In the genomic region with DNA sequence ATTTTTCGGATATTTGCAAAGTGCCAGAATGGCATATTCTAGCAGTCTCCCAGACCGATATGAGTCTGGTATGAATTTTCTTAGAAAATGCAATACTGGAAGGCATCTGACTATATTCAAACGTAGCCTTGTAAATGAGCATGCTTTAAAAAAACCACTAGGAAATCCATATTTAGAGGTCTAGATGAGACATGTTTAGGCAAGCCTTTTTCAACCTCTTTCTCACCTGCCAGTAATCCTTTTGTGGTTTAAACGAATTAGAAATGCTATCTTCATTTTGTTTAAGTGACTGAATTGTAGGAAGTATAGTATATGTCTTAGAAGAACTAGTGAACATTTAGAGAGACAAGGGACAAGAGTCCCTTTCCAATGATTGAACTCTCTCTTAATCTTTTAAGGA, we compare ENCODE assay signal across 8 mouse cellular contexts. TPM values are rescaled to one million over a fixed set of nuclear protein-coding genes. Genes with fewer than 3 reads are reported as not detected.
DNase-seq lines count a peak whose midpoint lies in the region; ATAC-seq and TF ChIP-seq lines count a peak whose summit lies in the region.

No protein-coding gene starts in this region.

- peak overlapping the region; percentile 73 for H3K4me2 ChIP-seq in embryonic facial prominence, embryonic 13.5 days
- peak overlapping the region; percentile 83 for H3K4me2 ChIP-seq in intestine, embryonic 15.5 days (replicated peaks)
- H3K4me2 ChIP-seq in neural tube, embryonic 12.5 days (replicated peaks) = peak overlapping the region; percentile 85

- H3K9ac ChIP-seq in liver, adult 2 months (ENCODE audit: low read depth, low read length) = peak overlapping the region; percentile 78; the same call in 1 of the 2 replicates
- peak overlapping the region; percentile 89 for H3K9ac ChIP-seq in embryonic facial prominence, embryonic 13.5 days
- peak overlapping the region; percentile 78 for H3K9ac ChIP-seq in intestine, embryonic 15.5 days
- H3K9ac ChIP-seq in neural tube, embryonic 12.5 days = peak overlapping the region; percentile 80

- peaks cover 7% of the 10 kb centered on the region; the same call in 1 of the 2 replicates for H3K79me2 ChIP-seq in liver, adult 2 months (ENCODE audit: control insufficient read depth, insufficient read depth, low read length)

- DNase-seq in liver, adult 2 months (ENCODE audit: extremely low read depth, low read depth, low spot score) = no peak
- DNase-seq in liver (no peak), MN1 (ENCODE audit: low spot score) (no peak)
- DNase-seq in adrenal gland, adult 8-10 months = no peak
- DNase-seq in T-cell, adult 2 months (ENCODE audit: low spot score) = no peak

- no peaks in the 10 kb centered on the region for H3K27me3 ChIP-seq in liver, adult 2 months (ENCODE audit: control insufficient read depth, insufficient read depth, low read length)
- no peaks in the 10 kb centered on the region for H3K27me3 ChIP-seq in embryonic facial prominence, embryonic 13.5 days
- H3K27me3 ChIP-seq in intestine, embryonic 15.5 days (replicated peaks) = no peaks in the 10 kb centered on the region
- H3K27me3 ChIP-seq in neural tube, embryonic 12.5 days (replicated peaks) = no peaks in the 10 kb centered on the region

- H3K4me1 ChIP-seq in liver, adult 2 months (ENCODE audit: control insufficient read depth, insufficient read depth, low read length) = peaks cover 2% of the 10 kb centered on the region; the same call in 1 of the 2 replicates
- H3K4me1 ChIP-seq in embryonic facial prominence, embryonic 13.5 days = peaks cover 9% of the 10 kb centered on the region
- H3K4me1 ChIP-seq in intestine, embryonic 15.5 days (replicated peaks) = no peaks in the 10 kb centered on the region; the same call in 1 of the 2 replicates
- peaks cover 4% of the 10 kb centered on the region; the same call in 1 of the 2 replicates for H3K4me1 ChIP-seq in neural tube, embryonic 12.5 days

- no peak for TF ChIP-seq POLR2A in liver, adult 2 months (IDR thresholded peaks at IDR 0.05; ENCODE audit: extremely low read depth, insufficient read depth, low read length)

- H3K4me3 ChIP-seq in liver, adult 2 months (ENCODE audit: insufficient read depth, low read depth, low read length) = peak overlapping the region; percentile 68; the same call in 1 of the 2 replicates
- H3K4me3 ChIP-seq in embryonic facial prominence, embryonic 13.5 days = peak overlapping the region; percentile 80
- peak overlapping the region; percentile 81 for H3K4me3 ChIP-seq in intestine, embryonic 15.5 days (replicated peaks)
- H3K4me3 ChIP-seq in neural tube, embryonic 12.5 days = peak overlapping the region; percentile 84

- TF ChIP-seq CTCF in liver, adult 2 months (IDR thresholded peaks at IDR 0.05; ENCODE audit: low read depth, low read length) = no peak

- ATAC-seq in embryonic facial prominence, embryonic 13.5 days (ENCODE audit: insufficient number of reproducible peaks, insufficient read depth, low FRiP score, low TSS enrichment, low read depth) = no peak
- ATAC-seq in intestine, embryonic 15.5 days = no peak
- ATAC-seq in neural tube, embryonic 12.5 days (ENCODE audit: low FRiP score, low read depth) = no peak

- WGBS in liver, adult 2 months = 5% methylated on average over 4 of the region's 4 CpGs
- WGBS in embryonic facial prominence, embryonic 13.5 days = 5% methylated on average over 4 of the region's 4 CpGs
- WGBS in intestine, embryonic 15.5 days = 5% methylated on average over 4 of the region's 4 CpGs
- 13% methylated on average over 4 of the region's 4 CpGs for WGBS in neural tube, embryonic 12.5 days

- H3K9me3 ChIP-seq in embryonic facial prominence, embryonic 13.5 days = no peaks in the 10 kb centered on the region
- H3K9me3 ChIP-seq in intestine, embryonic 15.5 days = no peaks in the 10 kb centered on the region
- H3K9me3 ChIP-seq in neural tube, embryonic 12.5 days = no peaks in the 10 kb centered on the region

- H3K36me3 ChIP-seq in liver, adult 2 months (ENCODE audit: control insufficient read depth, insufficient read depth, low read length) = no peaks in the 10 kb centered on the region
- H3K36me3 ChIP-seq in embryonic facial prominence, embryonic 13.5 days = peaks cover 5% of the 10 kb centered on the region; the same call in 1 of the 2 replicates
- H3K36me3 ChIP-seq in intestine, embryonic 15.5 days = no peaks in the 10 kb centered on the region
- peaks cover 3% of the 10 kb centered on the region; the same call in 1 of the 2 replicates for H3K36me3 ChIP-seq in neural tube, embryonic 12.5 days

- H3K27ac ChIP-seq in liver, adult 2 months (replicated peaks; ENCODE audit: insufficient read depth, low read depth, low read length) = no peak overlapping the region; the same call in 1 of the 2 replicates
- H3K27ac ChIP-seq in embryonic facial prominence, embryonic 13.5 days = peak overlapping the region; percentile 92
- peak overlapping the region; percentile 87; the same call in 1 of the 2 replicates for H3K27ac ChIP-seq in intestine, embryonic 15.5 days
- H3K27ac ChIP-seq in neural tube, embryonic 12.5 days = no peak overlapping the region

RNA-seq across cellular contexts. Expression of a gene that starts 1.1 kb away (rescaled TPM):
- 5.3 and 5.8 TPM in 2 replicates for total RNA-seq in liver, adult 2 months (2014; rRNA removed)
- polyA plus RNA-seq in liver, adult 2 months (2012; rRNA removed) = 0.77 and 1.6 TPM in 2 replicates
- polyA plus RNA-seq in embryonic facial prominence, embryonic 13.5 days (2015; fragmentation: Nextera tagmentation; extraction: Ambion mirVana) = 22.8 and 26.0 TPM in 2 replicates
- polyA plus RNA-seq in intestine, embryonic 15.5 days (2015; fragmentation: Nextera tagmentation; extraction: Ambion mirVana) = 11.9 and 12.1 TPM in 2 replicates
- polyA plus RNA-seq in neural tube, embryonic 12.5 days (2016; fragmentation: Nextera tagmentation; extraction: Ambion mirVana) = 22.3 and 23.0 TPM in 2 replicates
- total RNA-seq in adrenal gland, adult 8-10 months (2022) = 10 to 100 TPM; 17.0 to 32.9 (median 26.0) TPM

RNA-seq across cellular contexts. Expression of a gene that starts 1.2 kb away (rescaled TPM):
- 30.9 and 33.6 TPM in 2 replicates for total RNA-seq in liver, adult 2 months (2014; rRNA removed)
- 6.4 and 7.2 TPM in 2 replicates for polyA plus RNA-seq in liver, adult 2 months (2012; rRNA removed)
- polyA plus RNA-seq in embryonic facial prominence, embryonic 13.5 days (2015; fragmentation: Nextera tagmentation; extraction: Ambion mirVana) = 40.1 and 40.8 TPM in 2 replicates
- polyA plus RNA-seq in intestine, embryonic 15.5 days (2015; fragmentation: Nextera tagmentation; extraction: Ambion mirVana) = 23.8 and 24.5 TPM in 2 replicates
- 32.6 and 39.0 TPM in 2 replicates for polyA plus RNA-seq in neural tube, embryonic 12.5 days (2016; fragmentation: Nextera tagmentation; extraction: Ambion mirVana)
- 10 to 100 TPM; 46.5 to 53.5 (median 48.1) TPM for total RNA-seq in adrenal gland, adult 8-10 months (2022)

RNA-seq across cellular contexts. Expression of a gene that starts 19.8 kb away (rescaled TPM):
- 0.28 and 0.94 TPM in 2 replicates for total RNA-seq in liver, adult 2 months (2014; rRNA removed)
- polyA plus RNA-seq in liver, adult 2 months (2012; rRNA removed) = 0.09 TPM in 1 of 2 replicates, not detected in the other
- 218 and 232 TPM in 2 replicates for polyA plus RNA-seq in embryonic facial prominence, embryonic 13.5 days (2015; fragmentation: Nextera tagmentation; extraction: Ambion mirVana)
- polyA plus RNA-seq in intestine, embryonic 15.5 days (2015; fragmentation: Nextera tagmentation; extraction: Ambion mirVana) = 152 and 176 TPM in 2 replicates
- polyA plus RNA-seq in neural tube, embryonic 12.5 days (2016; fragmentation: Nextera tagmentation; extraction: Ambion mirVana) = 125 and 146 TPM in 2 replicates
- under 1 TPM; 0.61 to 0.97 (median 0.90) TPM for total RNA-seq in adrenal gland, adult 8-10 months (2022)

Comparison
In these comparisons a context has a peak if more than half of its experiments do, and no peak if none do; other contexts are left out.
1. H3K27ac ChIP-seq: peak in embryonic facial prominence, embryonic 13.5 days (single experiment) and intestine, embryonic 15.5 days (single experiment); none in liver, adult 2 months (single experiment) and neural tube, embryonic 12.5 days (single experiment).
2. RNA of a gene that starts 19.8 kb away (polyA plus RNA-seq): 218 to 232 TPM in embryonic facial prominence, embryonic 13.5 days, 152 to 176 TPM in intestine, embryonic 15.5 days and 125 to 146 TPM in neural tube, embryonic 12.5 days; 0.09 TPM in liver, adult 2 months; every median in the first group is over 100 times any median in the second.
3. Peak in every context shown above with its lines, with median percentiles within 50 percentile points of each other: H3K4me3 ChIP-seq, H3K9ac ChIP-seq and H3K4me2 ChIP-seq.